12 mouse cellular contexts compared by ENCODE assay signal in the genomic region with DNA sequence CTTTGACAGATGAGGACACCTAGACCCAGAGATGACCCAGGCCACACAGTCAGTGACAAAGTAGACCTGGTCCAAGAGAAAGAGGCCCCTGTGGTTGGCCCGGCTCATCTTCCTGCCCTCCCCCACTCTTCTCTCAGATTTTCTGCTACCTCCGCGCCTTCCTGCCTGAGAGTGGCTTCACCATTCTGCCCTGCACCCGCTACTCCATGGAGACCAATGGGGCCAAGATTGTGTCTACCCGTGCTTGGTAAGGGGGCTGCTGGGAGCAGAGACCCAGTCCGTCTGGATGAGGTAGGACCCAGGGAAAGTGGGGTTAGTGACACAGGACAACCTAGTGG. TPM values are rescaled to one million over a fixed set of nuclear protein-coding genes. Genes with fewer than 3 reads are reported as not detected.
DNase-seq lines count a peak whose midpoint lies in the region; ATAC-seq and TF ChIP-seq lines count a peak whose summit lies in the region.
"Had no signal": no experiment of that assay in that cellular context is flagged by ENCODE, and none has a peak within 500 bp of the region (broad histone marks: within the 10 kb centered on the region; RNA-seq: fewer than 3 reads in every experiment).

No protein-coding gene starts in this region.

- 0 out of 2 replicates have a peak overlapping the region, but pooled peaks have one; percentile 82 for H3K4me3 ChIP-seq in kidney, embryonic 15.5 days (replicated peaks)
- H3K4me3 ChIP-seq in hindbrain, embryonic 11.5 days (ENCODE audit: low read depth, low read length), result no peak overlapping the region
- peak overlapping the region; percentile 69 to 99 for H3K4me3 ChIP-seq in liver, embryonic 14.5 days (ENCODE audit: insufficient read depth in 1 of 2, low read depth in 2 of 2, low read length in 2 of 2)

- no peak for TF ChIP-seq CTCF in liver, embryonic 14.5 days (IDR thresholded peaks at IDR 0.05; ENCODE audit: low read depth)

- no peak overlapping the region for H3K27ac ChIP-seq in kidney, embryonic 15.5 days
- H3K27ac ChIP-seq in hindbrain, embryonic 11.5 days (ENCODE audit: low read depth, low read length), result 0 out of 2 replicates have a peak overlapping the region, but pooled peaks have one; percentile 20
- peak overlapping the region; percentile 74 for H3K27ac ChIP-seq in liver, embryonic 14.5 days

- H3K36me3 ChIP-seq in kidney, embryonic 15.5 days, result peaks cover 51% of the 10 kb centered on the region
- H3K36me3 ChIP-seq in hindbrain, embryonic 11.5 days (ENCODE audit: control insufficient read depth, insufficient read depth, low read length), result peaks cover 3% of the 10 kb centered on the region; the same call in 1 of the 2 replicates
- H3K36me3 ChIP-seq in liver, embryonic 14.5 days (replicated peaks; ENCODE audit: control insufficient read depth, insufficient read depth, low read depth), result peaks cover 15% of the 10 kb centered on the region

- peaks cover 34% of the 10 kb centered on the region for H3K4me1 ChIP-seq in kidney, embryonic 15.5 days
- H3K4me1 ChIP-seq in hindbrain, embryonic 11.5 days (replicated peaks; ENCODE audit: control insufficient read depth, insufficient read depth, low read length), result peaks cover 12% of the 10 kb centered on the region
- H3K4me1 ChIP-seq in liver, embryonic 14.5 days (replicated peaks; ENCODE audit: control insufficient read depth in 2 of 2, insufficient read depth in 2 of 2, low read length in 1 of 2), result peaks cover 54 to 62% of the 10 kb centered on the region in 2 experiments

- no peak for ATAC-seq in kidney, embryonic 15.5 days (replicated peaks; ENCODE audit: low FRiP score)
- ATAC-seq in hindbrain, embryonic 11.5 days (ENCODE audit: low FRiP score), result no peak
- no peak for ATAC-seq in liver, embryonic 14.5 days (ENCODE audit: insufficient read depth)
- ATAC-seq: forebrain, embryonic 16.5 days had no signal

- 0 out of 2 replicates have a peak overlapping the region, but pooled peaks have one; percentile 14 for H3K4me2 ChIP-seq in kidney, embryonic 15.5 days
- no peak overlapping the region for H3K4me2 ChIP-seq in hindbrain, embryonic 11.5 days (replicated peaks; ENCODE audit: low read depth, low read length)
- H3K4me2 ChIP-seq in liver, embryonic 14.5 days (ENCODE audit: low read depth), result peak overlapping the region; percentile 95

- H3K9me3 ChIP-seq in kidney, embryonic 15.5 days (replicated peaks), result no peaks in the 10 kb centered on the region
- H3K9me3 ChIP-seq in hindbrain, embryonic 11.5 days (ENCODE audit: control insufficient read depth, low read length), result no peaks in the 10 kb centered on the region
- no peaks in the 10 kb centered on the region for H3K9me3 ChIP-seq in liver, embryonic 14.5 days (ENCODE audit: control insufficient read depth, low read length)

- no peak for TF ChIP-seq EP300 in liver, embryonic 14.5 days (IDR thresholded peaks at IDR 0.05; ENCODE audit: low read depth)

- WGBS in kidney, embryonic 15.5 days, result 82% methylated on average over 6 of the region's 6 CpGs
- WGBS in hindbrain, embryonic 11.5 days, result 89% methylated on average over 6 of the region's 6 CpGs
- WGBS in liver, embryonic 14.5 days (ENCODE audit: insufficient replicate concordance), result 55% methylated on average over 6 of the region's 6 CpGs

- peak; percentile 52 for DNase-seq in cerebellum, adult 9-10 months
- DNase-seq in cerebellum, postnatal 4 days (ENCODE audit: low spot score in 2 of 2), result no peak
- no peak for DNase-seq in kidney, postnatal 4 days
- no peak for DNase-seq in hindbrain, embryonic 11.5 days (ENCODE audit: low spot score)
- DNase-seq in liver, embryonic 14.5 days (ENCODE audit: low read depth in 3 of 3, low spot score in 3 of 3), result no peak
- DNase-seq in right cerebral cortex, postnatal 14 days, result no peak
- DNase-seq in spleen, adult 12 weeks (ENCODE audit: low spot score), result no peak
- DNase-seq: adrenal gland, adult 8-10 months; retina, postnatal 1 day had no signal

- 0 out of 2 replicates have a peak overlapping the region, but pooled peaks have one; percentile 23 for H3K9ac ChIP-seq in kidney, embryonic 15.5 days
- no peak overlapping the region for H3K9ac ChIP-seq in hindbrain, embryonic 11.5 days (ENCODE audit: low read depth, low read length)
- peak overlapping the region; percentile 76 for H3K9ac ChIP-seq in liver, embryonic 14.5 days (replicated peaks)

- no peaks in the 10 kb centered on the region for H3K27me3 ChIP-seq in kidney, embryonic 15.5 days
- no peaks in the 10 kb centered on the region for H3K27me3 ChIP-seq in hindbrain, embryonic 11.5 days (ENCODE audit: control insufficient read depth, insufficient read depth, low read length)
- H3K27me3 ChIP-seq in liver, embryonic 14.5 days (ENCODE audit: control insufficient read depth, insufficient read depth, low read length), result no peaks in the 10 kb centered on the region

RNA-seq across cellular contexts. Expression of gene Kmt5c, which starts 2.5 kb away (rescaled TPM):
- polyA plus RNA-seq in kidney, embryonic 15.5 days (2015; fragmentation: Nextera tagmentation; extraction: Ambion mirVana), result 79.3 and 90.8 TPM in 2 replicates
- 64.3 and 69.2 TPM in 2 replicates for polyA plus RNA-seq in hindbrain, embryonic 11.5 days (2014; fragmentation: Nextera tagmentation; extraction: Ambion mirVana)
- 75.7 and 78.7 TPM in 2 replicates for polyA plus RNA-seq in liver, embryonic 14.5 days (2012; rRNA removed)
- polyA plus RNA-seq in liver, embryonic 14.5 days (2014; fragmentation: Nextera tagmentation; extraction: Ambion mirVana), result 37.8 and 44.7 TPM in 2 replicates

RNA-seq across cellular contexts. Expression of gene Cox6b2, which starts 10.4 kb away (rescaled TPM):
- 68.3 and 78.0 TPM in 2 replicates for polyA plus RNA-seq in kidney, embryonic 15.5 days (2015; fragmentation: Nextera tagmentation; extraction: Ambion mirVana)
- polyA plus RNA-seq in hindbrain, embryonic 11.5 days (2014; fragmentation: Nextera tagmentation; extraction: Ambion mirVana), result 28.0 and 28.5 TPM in 2 replicates
- polyA plus RNA-seq in liver, embryonic 14.5 days (2012; rRNA removed), result 111 and 119 TPM in 2 replicates
- 81.9 and 88.1 TPM in 2 replicates for polyA plus RNA-seq in liver, embryonic 14.5 days (2014; fragmentation: Nextera tagmentation; extraction: Ambion mirVana)

RNA-seq across cellular contexts. Expression of gene Tmem150b, which starts 17.4 kb away (rescaled TPM):
- polyA plus RNA-seq in kidney, embryonic 15.5 days (2015; fragmentation: Nextera tagmentation; extraction: Ambion mirVana), result 0.12 TPM in 1 of 2 replicates, not detected in the other
- polyA plus RNA-seq in hindbrain, embryonic 11.5 days (2014; fragmentation: Nextera tagmentation; extraction: Ambion mirVana), result 0.22 and 0.26 TPM in 2 replicates
- 0.31 TPM in 2 replicates for polyA plus RNA-seq in liver, embryonic 14.5 days (2012; rRNA removed)
- 0.18 TPM in 1 of 2 replicates, not detected in the other for polyA plus RNA-seq in liver, embryonic 14.5 days (2014; fragmentation: Nextera tagmentation; extraction: Ambion mirVana)

RNA-seq across cellular contexts. Expression of gene Fam71e2, which starts 28.7 kb away (rescaled TPM):
- polyA plus RNA-seq in kidney, embryonic 15.5 days (2015; fragmentation: Nextera tagmentation; extraction: Ambion mirVana), result not detected in 2 replicates
- polyA plus RNA-seq in hindbrain, embryonic 11.5 days (2014; fragmentation: Nextera tagmentation; extraction: Ambion mirVana), result not detected in 2 replicates
- polyA plus RNA-seq in liver, embryonic 14.5 days (2012; rRNA removed), result not detected in 2 replicates
- not detected in 2 replicates for polyA plus RNA-seq in liver, embryonic 14.5 days (2014; fragmentation: Nextera tagmentation; extraction: Ambion mirVana)
- polyA plus RNA-seq: forebrain, embryonic 16.5 days; heart, embryonic 14.5 days had no signal

RNA-seq across cellular contexts. Expression of gene Il11, which starts 40.2 kb away (rescaled TPM):
- 0.27 and 0.30 TPM in 2 replicates for polyA plus RNA-seq in kidney, embryonic 15.5 days (2015; fragmentation: Nextera tagmentation; extraction: Ambion mirVana)
- polyA plus RNA-seq in hindbrain, embryonic 11.5 days (2014; fragmentation: Nextera tagmentation; extraction: Ambion mirVana), result 0.08 and 0.14 TPM in 2 replicates
- 0.03 and 0.09 TPM in 2 replicates for polyA plus RNA-seq in liver, embryonic 14.5 days (2012; rRNA removed)
- not detected in 2 replicates for polyA plus RNA-seq in liver, embryonic 14.5 days (2014; fragmentation: Nextera tagmentation; extraction: Ambion mirVana)
- polyA plus RNA-seq: heart, embryonic 14.5 days had no signal
